Mouse (Mus musculus) B cell, adult 2 months (primary cell): Measurements from ENCODE around the gene Bicdl1.

ENCODE experiments used
- DNase-seq, 2 experiments: peaks; one replicate each; pipeline ENCODE4 v3.0.0; 2022

Bicdl1 gene

GRCm38 (mm10) chr5:115622686-115623085 is 108.7 kb downstream of the Bicdl1 start:
- DNase-seq = no peak

GRCm38 (mm10) chr5:115619690-115620089 is 111.7 kb downstream of the Bicdl1 start:
- no peak for DNase-seq

- peak; percentile 82 to 83 for DNase-seq
Observed at GRCm38 (mm10) chr5:115614948-115615347, 116.5 kb downstream of the Bicdl1 start.

- DNase-seq = no peak
Observed at GRCm38 (mm10) chr5:115613332-115613731, 118.1 kb downstream of the Bicdl1 start.

- no peak for DNase-seq
Observed at GRCm38 (mm10) chr5:115611566-115611965, 119.9 kb downstream of the Bicdl1 start.

- no peak for DNase-seq
Observed at GRCm38 (mm10) chr5:115603561-115603960, 127.9 kb downstream of the Bicdl1 start.
